1 mouse cellular context compared by ENCODE assay signal in the genomic region with DNA sequence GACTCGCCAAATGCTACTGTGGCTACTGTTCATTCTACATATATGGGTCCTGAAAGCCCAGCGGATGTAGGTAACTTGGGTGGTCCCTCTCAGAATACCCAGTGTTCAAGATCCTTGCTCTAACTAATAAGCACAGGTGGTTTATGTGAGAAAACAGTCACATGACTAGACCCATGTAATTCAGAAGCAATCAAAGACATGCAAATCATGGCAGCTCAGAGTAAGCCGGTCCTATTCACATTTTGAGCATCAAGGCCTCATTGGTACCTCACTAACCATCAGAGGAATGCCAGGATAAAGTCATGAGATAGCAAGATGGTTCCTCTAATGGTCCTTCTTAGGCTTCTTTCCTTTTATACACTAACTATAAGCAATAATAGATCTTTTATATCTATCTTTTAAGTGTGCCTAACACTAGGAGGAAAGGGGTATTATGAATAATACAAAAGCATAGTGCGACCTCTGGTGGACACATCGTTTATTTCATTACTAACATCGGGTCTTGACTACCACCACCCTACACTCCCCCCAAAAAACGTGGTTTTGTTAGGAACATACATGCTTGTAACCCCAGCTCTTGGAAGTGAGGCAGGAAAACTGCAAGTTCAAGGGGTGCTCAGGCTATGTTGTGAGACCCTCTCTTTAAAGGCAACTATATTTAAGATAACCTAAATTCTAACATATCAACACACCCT.
TF ChIP-seq lines count a peak whose summit lies in the region.

No protein-coding gene starts in this region.

TF ChIP-seq in MEL, 35 proteins besides CTCF, POLR2A, EP300 and RAD21 (continued from another document):
- TF ChIP-seq MAFK (IDR thresholded peaks at IDR 0.05; ENCODE audit: borderline replicate concordance, low read depth, low read length) (no peak), ZNF384 (IDR thresholded peaks at IDR 0.05; ENCODE audit: low read depth, low read length) (no peak), POLR2AphosphoS2 (IDR thresholded peaks at IDR 0.05; ENCODE audit: low read length) (no peak), TCF12 (IDR thresholded peaks at IDR 0.05; ENCODE audit: low read depth, low read length) (peak; percentile 14; the same call in 1 of the 2 replicates), TBP (IDR thresholded peaks at IDR 0.05; ENCODE audit: low read depth, low read length) (no peak), NELFE (IDR thresholded peaks at IDR 0.05; ENCODE audit: low read depth, low read length) (no peak), E2F4 (IDR thresholded peaks at IDR 0.05; ENCODE audit: borderline replicate concordance, low read depth, low read length) (no peak), ZC3H11A (IDR thresholded peaks at IDR 0.05; ENCODE audit: low read depth, low read length) (peak; percentile 85), RCOR1 (IDR thresholded peaks at IDR 0.05; ENCODE audit: low read depth, low read length) (peak; percentile 32; the same call in 1 of the 2 replicates), GATA1 (IDR thresholded peaks at IDR 0.05; ENCODE audit: low read depth, low read length) (no peak; the same call in 1 of the 2 replicates), MAZ (IDR thresholded peaks at IDR 0.05; ENCODE audit: low read depth, low read length) (no peak), USF2 (IDR thresholded peaks at IDR 0.05; ENCODE audit: borderline replicate concordance in 1 of 2, insufficient read depth in 1 of 2, low read depth in 1 of 2, low read length in 2 of 2) (no peak), CHD1 (IDR thresholded peaks at IDR 0.05; ENCODE audit: low read depth, low read length) (no peak; the same call in 1 of the 2 replicates), CHD2 (IDR thresholded peaks at IDR 0.05; ENCODE audit: low read length) (no peak), GABPA (IDR thresholded peaks at IDR 0.05; ENCODE audit: low read depth, low read length) (no peak), UBTF (IDR thresholded peaks at IDR 0.05; ENCODE audit: borderline replicate concordance, insufficient read depth, low read depth, low read length) (no peak), USF1 (IDR thresholded peaks at IDR 0.05; ENCODE audit: low read depth, low read length) (peak; percentile 82), JUND (IDR thresholded peaks at IDR 0.05; ENCODE audit: low read depth, low read length) (no peak)
